Mouse (Mus musculus) frontal cortex, adult 2 months (tissue): Measurements from ENCODE around the gene Cry1. TPM values are rescaled to one million over a fixed set of nuclear protein-coding genes. Genes with fewer than 3 reads are reported as not detected.

Experiments
- DNase-seq, 2 experiments: peaks; one replicate each; pipeline ENCODE4 v3.0.0; 2022; ENCODE audit warnings: low spot score in 1 of 2; ENCODE audit errors: extremely low spot score in 1 of 2
- polyA plus RNA-seq: library from polyadenylated mRNA; depleted of rRNA; stranded (reverse); fragments of >200 nt; gene quantifications from 2 replicates; pipeline ENCODE4 v1.2.3, GENCODE M21; 2012

The Cry1 gene
- polyA plus RNA-seq, 1 experiment: 14.4 TPM

DNA sequence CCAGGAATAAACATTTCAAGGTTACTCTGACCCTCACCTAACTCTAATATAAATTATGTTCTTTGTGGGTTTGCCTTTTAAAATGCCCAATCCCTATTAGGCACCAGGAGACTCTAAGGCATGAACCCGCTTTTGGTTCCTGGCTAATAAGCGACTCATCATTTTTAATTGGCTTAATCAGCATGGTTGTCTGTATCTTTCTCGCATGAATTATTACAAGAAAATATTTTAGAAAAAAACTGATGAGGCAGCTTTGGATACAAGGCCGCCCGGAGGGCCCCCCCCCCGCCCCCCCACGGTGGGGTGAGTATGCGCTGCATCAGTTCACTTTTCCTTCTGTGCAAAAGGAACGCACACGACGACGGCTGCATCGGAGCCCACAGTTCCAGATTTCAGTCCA, 20.1 kb downstream of the Cry1 start:
- DNase-seq: no peak

- DNase-seq: peak; percentile 49 to 79
Measured at GRCm38 (mm10) chr10:85161745-85162351, 23.0 kb downstream of the Cry1 start.

DNA sequence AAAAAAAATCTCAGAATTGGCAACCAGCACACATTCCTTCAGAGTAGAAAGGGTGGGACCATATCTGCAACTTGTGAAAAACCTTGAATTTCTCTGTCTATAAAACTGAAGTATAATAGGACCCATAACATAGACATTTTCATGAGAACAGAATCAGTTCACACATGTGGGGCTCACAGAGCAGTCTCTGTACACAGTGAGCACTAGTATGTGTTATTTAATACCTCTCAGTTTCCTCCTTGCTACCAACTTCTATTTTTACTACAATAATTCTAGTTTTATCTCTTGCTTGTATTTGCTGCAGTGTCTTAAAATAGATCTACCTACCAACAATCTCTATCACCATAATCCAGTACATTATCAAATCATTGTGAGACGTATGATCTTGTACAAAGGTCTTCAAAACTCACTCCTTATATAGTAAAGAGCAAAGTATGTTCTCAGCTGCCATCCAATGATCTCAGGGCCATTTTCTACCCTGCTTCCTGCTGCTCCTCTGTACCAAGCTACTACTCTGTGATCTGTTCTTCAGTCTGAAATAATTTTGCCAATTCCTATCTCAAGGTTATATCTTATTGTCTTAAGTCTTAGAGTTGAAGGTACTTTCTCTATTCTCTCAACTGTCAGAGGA, 24.8 kb downstream of the Cry1 start:
- no peak for DNase-seq

DNA sequence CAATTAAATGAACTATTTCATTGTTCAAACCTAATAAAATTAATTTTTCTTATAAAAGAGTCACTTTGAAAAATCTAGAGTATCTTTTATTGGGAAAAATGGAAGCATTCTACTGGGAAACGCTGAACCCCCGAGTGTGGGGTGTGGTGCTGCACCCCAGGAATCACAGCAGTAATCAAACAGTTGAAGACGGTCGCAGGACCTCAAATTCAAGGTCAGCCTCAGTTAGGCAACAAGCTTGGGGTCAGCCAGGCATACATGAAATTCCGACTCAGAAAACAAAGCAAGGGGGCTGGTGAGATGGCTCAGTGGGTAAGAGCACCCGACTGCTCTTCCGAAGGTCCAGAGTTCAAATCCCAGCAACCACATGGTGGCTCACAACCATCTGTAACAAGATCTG, 27.4 kb downstream of the Cry1 start:
- no peak for DNase-seq

GRCm38 (mm10) chr10:85154195-85154594, 30.7 kb downstream of the Cry1 start:
- peak in 1 of 2 experiments; percentile 86 for DNase-seq

GRCm38 (mm10) chr10:85149226-85149625, 35.6 kb downstream of the Cry1 start:
- no peak for DNase-seq

DNA sequence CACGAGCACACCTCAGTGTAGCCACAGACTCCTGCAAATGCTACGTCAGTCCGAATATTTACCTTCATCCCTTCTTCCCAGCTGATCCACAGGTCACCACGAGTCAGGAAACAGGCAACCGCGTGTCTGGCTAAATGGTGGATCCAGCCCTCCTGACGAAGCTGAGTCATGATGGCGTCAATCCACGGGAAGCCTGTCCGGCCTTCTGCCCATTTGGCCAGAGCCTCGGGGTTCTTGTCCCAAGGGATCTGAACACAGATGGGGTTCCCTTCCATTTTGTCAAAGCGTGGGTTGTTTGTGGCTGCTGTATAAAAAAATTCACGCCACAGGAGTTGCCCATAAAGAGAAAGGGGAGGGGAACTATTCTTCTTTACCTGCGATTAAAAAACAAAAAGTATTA, 38.6 kb downstream of the Cry1 start:
- no peak for DNase-seq

- DNase-seq: no peak
Measured at GRCm38 (mm10) chr10:85141465-85141864, 43.4 kb downstream of the Cry1 start.

DNA sequence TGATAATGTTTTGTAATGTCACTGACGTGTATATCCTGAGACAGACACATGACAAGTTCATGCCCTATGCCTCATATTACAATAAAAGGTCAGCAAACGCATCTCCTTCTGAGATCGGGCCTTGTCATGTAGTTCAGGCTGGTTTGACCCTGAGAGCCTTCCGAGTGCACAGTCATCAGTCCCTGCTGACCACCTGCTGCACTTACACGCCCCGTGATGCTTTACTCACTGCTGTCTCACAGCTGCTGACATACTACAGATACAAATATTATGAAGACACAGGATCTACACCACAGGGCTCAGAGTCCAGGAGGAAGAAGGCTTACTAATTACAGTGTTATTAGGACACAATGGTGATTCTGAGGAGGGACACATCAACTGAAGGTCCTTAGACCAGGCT, 48.3 kb downstream of the Cry1 start:
- DNase-seq: no peak

- no peak for DNase-seq
Measured at GRCm38 (mm10) chr10:85128453-85128852, 56.4 kb downstream of the Cry1 start.

- peak; percentile 97 to 98 for DNase-seq
Measured at GRCm38 (mm10) chr10:85127395-85128287, 57.2 kb downstream of the Cry1 start, which contains the start of gene Mterf2. Gene Mterf2, minus strand, starts transcription at chr10:85128027.

DNA sequence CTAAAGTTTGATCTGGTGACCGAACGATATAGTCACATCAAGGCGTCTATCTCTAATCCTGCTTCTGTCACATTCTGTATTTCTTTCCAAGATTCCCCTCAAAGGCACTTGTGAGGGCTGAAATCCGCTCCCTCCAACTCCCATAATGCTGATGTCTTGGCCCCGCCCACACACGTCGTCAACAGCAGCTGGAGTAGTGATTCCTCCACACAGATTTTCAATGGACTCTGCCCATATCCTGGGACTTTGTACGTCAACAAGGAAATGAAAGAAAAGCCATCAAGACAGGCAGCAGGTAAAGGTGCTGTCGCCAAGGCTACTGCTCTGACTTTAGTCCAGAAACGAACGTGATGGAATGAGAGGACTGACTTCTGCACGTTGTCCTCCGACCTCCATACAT, 59.7 kb downstream of the Cry1 start:
- no peak for DNase-seq

DNA sequence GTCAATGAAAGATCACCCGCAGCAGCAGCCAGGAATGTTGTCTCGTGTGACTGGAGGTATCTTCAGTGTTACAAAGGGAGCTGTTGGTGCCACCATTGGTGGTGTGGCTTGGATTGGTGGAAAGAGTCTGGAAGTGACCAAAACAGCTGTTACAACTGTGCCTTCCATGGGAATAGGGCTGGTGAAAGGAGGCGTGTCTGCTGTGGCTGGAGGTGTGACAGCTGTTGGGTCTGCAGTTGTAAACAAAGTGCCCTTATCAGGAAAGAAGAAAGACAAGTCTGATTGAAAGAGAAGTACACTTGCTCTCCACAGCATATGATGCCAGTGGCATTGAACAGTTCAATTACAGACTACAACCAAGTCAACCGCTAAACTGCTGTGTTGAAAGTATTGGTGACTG, 70.5 kb downstream of the Cry1 start:
- no peak for DNase-seq

DNA sequence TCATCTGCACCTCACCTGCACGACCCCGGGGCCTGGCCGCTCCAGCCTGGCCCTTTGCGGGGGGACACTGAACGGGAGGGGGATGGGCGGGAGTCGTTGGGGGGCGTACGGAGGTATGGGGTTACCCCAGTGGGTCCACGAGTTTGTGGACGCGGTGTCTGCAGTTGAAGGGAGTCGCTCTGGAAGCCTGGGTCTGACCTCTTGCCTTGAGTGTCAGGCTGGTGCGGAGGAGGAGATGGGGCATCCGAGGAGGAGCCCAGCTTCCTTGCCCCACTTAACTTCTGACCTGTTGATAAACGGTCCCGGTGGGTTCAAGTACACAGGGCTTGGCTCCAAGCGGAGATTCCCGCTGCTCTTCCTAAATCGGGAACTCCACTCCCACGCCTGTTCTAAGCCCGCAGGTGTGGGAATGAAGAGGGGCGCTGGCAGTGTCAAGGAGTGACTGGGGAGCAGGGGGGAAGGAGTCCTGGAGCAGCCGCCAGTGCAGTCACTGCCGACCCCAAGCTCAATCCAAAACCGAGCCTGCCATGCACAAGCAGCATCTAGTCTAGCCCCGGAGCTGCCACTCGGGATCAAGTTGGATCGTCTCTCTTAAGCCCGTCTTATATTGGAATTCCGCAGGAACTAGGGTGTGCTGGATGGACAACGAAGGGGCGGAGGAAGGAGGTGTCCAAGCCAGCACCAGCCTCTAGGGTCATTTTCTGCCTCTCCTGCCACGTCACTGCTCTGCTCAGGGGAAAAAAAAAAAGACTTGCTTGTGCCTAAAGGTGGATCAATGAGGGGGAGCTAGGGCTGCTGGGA, 81.6 kb downstream of the Cry1 start:
- peak in 1 of 2 experiments; percentile 33 for DNase-seq

GRCm38 (mm10) chr10:85102247-85103084, 82.4 kb downstream of the Cry1 start, which contains the start of the genes Fhl4 and Tmem263:
Gene Fhl4, minus strand, starts transcription at chr10:85102495.
Gene Tmem263, plus strand, starts transcription at chr10:85102627.
- DNase-seq: peak; percentile 9 to 65

DNA sequence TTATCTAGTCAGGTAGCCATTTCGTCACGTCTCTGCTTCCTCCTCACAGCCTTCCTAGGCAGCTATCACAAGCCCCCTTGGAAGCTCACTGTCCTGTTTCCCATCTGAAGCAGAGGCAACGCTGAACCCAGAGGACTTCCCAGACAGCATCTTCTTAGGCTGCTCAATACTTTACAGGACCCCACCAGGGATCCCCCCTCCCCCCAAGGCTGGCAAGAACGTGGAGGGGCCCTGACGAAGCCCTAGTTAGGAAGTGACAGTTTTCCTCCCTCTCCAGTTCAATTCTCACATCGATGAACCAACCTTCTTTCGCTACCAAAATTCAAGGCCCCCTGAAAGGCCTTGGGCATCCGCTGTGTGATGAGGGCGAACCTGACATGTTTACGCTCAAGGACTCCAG, 83.0 kb downstream of the Cry1 start:
- no peak for DNase-seq
